Mouse (Mus musculus) v-Abl transformed pro-B cells (cell line): ENCODE data around the gene Zfp560.
"Not testable (repeated sequence)": the region's sequence is repeated elsewhere in the genome, so short reads cannot be mapped to it uniquely, and the experiment has no call there.

ENCODE experiments used
- in situ Hi-C, 2 experiments: fragments of 400-800 bp; cut with MboI; formaldehyde crosslinking; loops; one replicate each; pipeline ENCODE4 v1.15.1; 2025; ENCODE audit not compliant: unreplicated experiment in 2 of 2

Zfp560 gene

DNA sequence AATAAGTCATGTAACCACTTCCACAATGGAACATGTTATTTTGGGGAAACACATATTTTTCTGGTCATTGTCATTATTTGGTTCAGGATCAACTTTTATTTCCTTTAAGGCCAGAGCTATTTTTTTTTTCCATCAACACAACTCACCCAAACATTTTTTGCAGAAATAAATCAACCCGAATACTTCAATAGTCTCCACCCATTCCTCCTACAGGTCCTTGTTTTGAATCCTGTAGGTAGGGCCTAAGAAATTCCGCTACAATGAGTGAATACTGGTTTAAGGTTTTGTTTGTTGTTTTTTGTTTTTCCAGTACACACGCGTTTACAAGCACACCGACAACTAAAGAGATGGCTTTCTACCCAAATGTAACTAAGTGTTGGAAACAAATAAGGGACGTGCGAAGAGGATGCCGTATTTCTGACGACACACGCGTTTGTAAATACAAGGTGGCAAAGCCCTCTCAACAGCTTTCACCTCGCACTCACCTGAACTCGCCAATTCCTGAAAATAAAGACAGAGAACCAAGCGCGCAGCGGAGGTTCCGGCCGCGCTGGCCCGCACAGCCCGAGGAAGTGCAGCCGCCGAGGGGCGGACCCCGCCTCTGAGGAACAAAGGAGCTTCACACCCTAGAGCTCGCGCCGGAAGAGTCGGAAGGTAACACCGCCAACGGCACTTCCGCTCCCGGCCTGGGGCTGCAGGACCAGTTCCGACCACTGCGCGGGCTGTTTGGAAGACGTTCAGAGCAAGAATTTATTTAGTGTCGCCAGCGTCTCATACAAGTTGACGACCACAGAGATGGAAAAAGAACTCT, at the start of gene Zfp560:
Gene Zfp560, minus strand, starts transcription at position 646 of the 811 bp plus-strand sequence.
- in situ Hi-C loops, result loop anchor here in 1 of 2 experiments (25.0 kb wide), 1 partner anchor 747 kb away; no protein-coding TSS in a partner anchor

DNA sequence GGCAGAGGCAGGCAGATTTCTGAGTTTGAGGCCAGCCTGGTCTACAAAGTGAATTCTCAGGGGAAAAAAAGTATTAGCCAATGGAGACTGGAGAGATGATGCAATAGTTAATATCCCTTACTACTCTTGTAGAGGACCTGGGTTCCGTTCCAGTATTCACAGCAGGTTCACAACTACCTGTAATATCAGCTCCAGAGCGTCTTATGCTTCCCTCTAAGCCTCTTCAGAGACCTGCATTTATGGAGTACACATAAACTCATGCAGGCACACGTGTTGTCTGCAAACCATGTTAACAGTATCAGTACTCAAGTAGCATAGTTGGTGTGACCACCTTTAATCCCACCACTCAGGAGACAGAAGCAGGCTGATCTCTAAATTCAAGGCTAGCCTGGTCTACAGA, 45.0 kb upstream of the Zfp560 start:
- in situ Hi-C loops, result no loop called here

DNA sequence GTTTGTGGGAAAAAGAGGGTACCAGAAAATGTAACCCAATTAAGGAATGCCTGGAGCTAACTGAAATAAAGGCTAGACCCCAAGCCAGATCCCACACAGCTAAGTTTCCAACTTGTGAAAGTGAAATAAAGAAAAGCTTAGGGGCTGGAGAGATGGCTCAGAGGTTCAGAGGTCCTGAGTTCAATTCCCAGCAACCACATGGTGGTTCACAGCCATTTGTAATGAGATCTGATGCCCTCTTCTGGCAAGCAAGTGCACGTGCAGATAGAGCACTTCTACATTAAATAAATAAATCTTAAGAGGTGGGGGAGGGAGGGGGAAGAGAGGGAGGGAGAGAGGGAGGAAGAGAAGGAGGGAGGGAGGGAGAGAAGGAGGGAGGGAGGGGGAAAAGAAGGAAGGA, 26.5 kb upstream of the Zfp560 start:
- in situ Hi-C loops, result no loop called here

DNA sequence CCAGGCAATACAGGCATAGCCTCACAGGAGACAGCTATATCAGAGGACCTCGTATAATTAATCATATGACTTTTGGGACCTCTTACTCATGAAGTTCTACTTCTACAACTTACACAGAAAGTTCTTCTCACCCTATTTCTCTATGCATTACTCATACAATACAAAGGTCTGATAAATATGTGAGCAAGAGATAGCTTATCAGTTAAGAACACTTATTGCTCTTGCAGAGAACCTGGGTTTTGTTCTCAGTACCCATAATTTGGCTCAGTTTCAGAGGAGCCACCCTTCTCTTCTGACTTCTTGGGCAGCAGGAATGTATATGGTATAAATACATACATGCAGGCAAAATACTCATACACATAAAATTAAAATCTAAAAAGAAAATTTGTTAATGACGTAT, 24.3 kb upstream of the Zfp560 start:
- in situ Hi-C loops, result no loop called here

DNA sequence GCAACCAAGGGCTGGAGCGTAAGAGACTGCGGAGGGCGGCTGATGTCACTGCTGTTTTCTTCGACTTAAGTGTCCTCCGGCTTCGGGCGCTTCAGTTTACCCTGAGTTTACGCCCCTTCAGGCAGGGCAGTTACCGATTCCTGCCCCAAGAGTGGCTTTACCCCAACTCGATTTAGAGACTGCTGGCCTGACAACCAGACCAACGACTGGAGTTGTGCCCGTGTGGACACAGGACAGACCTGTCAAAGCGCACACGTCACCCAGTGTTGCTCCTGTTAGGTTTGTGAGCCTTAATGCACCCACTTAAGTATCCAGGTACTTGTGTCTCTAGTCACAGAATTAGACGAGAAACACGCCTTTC, 346 bp upstream of the Zfp560 start:
- in situ Hi-C loops, result loop anchor here in 1 of 2 experiments (25.0 kb wide), 1 partner anchor 748 kb away; no protein-coding TSS in a partner anchor

DNA sequence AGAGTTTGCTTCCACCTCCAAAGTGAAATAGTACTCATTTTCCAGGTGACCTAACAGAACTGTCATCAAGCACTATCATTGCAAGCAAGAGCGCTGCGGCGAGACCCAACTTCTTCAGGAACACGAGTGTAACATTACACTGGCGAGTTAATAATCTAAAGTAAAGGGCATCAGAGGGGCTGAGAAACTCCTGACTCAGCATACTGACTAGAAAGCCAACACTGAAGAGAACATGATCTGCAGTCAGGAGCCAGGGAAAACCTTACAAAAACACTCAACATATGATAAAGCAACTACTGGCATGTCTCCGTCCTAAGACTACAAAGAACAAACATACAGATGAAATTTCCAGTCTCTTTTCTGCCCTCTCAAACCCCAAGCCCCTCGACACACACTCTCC, 1.3 kb downstream of the Zfp560 start:
- in situ Hi-C loops, result loop anchor here in 1 of 2 experiments (25.0 kb wide), 1 partner anchor 746 kb away; no protein-coding TSS in a partner anchor

DNA sequence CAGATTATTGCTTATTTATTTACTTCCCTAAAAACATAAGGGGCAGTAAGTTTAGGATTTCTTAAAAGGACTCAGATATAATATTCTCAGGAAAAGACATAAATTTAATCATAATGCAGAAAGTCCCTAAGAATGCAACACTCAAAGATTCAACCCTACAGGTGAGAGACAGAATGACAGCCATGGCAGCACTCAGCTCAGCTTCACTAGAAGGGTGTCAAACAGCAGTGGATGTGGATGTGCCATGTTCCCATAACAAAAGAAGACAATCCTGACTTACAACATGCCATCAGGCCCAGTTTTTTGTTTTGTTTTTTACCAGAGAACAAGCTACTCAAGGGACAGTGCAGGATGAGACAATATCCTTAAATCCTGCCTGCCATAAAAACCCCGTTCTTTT, 10.3 kb downstream of the Zfp560 start:
- in situ Hi-C loops, result loop anchor here in 1 of 2 experiments (25.0 kb wide), 1 partner anchor 737 kb away; no protein-coding TSS in a partner anchor

DNA sequence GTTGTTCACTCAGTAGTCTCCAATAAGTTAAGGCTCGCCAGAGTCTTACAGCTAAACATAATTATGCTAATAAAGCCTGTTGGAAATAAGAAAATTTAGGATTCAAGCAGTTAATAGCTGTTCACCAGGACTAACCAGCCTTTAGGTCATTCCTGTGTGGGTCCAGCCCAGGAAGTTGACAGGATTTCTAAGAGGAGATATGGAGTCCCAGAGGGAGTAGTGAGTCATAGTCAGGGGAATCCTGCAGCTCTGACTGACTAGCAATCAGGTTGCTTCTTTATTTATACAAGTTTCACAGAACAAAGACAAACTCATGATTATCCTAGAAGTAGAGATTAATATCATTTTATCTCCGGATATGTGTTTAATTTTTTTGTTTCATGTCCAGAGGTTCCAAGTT, 17.7 kb downstream of the Zfp560 start:
- in situ Hi-C loops, result no loop called here

DNA sequence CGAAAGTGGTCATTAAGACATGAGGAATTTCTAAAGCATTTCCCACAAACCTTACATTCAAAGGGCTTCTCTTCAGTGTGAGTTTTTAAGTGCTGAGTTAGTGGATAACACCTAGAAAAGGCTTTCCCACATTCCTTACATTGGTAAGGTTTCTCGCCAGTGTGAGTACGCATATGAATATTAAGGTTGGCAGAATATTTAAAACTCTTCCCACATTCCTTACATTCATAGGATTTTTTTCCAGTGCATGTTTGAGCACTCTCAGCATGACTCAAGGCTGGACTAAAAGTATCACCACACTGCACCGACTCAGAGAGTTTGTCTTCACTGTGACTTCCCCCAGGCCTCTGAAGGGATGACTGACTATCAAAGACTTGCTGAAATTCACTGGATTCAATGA, 36.5 kb downstream of the Zfp560 start:
- in situ Hi-C loops, result no loop called here

DNA sequence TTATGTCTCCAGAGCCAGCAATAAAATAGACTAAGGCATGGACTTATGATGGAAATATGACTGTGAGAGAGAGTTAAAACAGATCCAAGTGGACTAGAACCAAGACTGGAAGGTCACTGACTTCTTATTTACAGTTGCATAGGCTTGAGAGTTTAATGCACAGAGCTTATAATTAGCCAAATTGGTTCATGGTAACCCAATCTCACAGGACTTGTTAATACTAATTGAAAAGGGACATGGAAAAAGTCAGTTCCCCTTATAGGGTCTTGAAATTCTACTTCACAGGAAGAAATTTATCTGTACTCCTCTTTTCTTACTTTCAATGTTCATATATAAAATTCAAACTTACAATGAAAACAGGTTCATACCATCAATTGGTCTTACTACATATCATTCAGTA, 49.0 kb downstream of the Zfp560 start, which contains the start of gene Olfr18:
Gene Olfr18, minus strand, starts transcription at position 101 of the 400 bp plus-strand sequence.
- in situ Hi-C loops, result no loop called here

DNA sequence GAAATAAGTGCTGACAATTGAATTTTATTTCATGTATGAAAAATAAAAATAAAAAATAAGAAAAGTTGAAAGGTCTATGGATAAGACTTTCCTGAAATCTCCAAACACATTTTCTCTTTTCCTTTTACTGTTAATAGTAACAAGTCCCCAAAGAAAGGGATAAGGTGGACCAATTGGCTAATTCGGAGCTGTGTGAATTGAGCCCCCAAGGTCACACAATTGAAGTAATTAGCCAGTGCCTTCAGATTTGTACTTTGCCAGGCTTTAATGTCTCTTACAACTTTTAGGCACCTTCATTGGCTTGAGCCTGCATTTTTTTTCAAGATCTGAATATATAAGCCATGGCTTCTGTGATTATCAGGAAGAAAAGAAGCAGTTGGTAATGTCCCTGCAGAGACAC, 86.7 kb downstream of the Zfp560 start, which contains the start of gene Olfr873:
Gene Olfr873, plus strand, starts transcription at position 301 of the 400 bp plus-strand sequence.
- in situ Hi-C loops, result no loop called here

DNA sequence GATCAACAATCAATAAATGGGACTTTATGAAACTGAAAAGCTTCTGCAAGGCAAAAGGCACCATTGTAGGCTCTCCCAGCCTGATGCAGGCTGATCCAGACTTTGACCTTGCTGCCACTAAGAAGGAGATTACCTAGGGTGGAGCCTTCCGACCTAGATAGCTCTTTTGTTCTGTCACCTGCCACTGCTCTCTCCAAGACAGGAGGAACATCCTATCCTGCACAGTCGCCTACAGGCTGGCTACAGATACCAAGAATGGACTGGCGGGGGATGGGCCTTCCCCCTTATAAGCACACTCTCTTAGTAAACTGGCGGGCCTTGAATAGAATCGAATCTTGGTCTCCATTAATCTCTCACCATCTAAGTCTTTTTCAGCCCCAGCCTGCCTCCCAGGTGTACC, 89.4 kb downstream of the Zfp560 start:
- in situ Hi-C loops, result not testable (repeated sequence)
